Mouse (Mus musculus): ENCODE measurements around the gene Dock2. TPM values are rescaled to one million over a fixed set of nuclear protein-coding genes. Genes with fewer than 3 reads are reported as not detected.

The Dock2 gene
- polyA plus RNA-seq, 1 experiment from 2014 or later: 0.72 TPM

DNA sequence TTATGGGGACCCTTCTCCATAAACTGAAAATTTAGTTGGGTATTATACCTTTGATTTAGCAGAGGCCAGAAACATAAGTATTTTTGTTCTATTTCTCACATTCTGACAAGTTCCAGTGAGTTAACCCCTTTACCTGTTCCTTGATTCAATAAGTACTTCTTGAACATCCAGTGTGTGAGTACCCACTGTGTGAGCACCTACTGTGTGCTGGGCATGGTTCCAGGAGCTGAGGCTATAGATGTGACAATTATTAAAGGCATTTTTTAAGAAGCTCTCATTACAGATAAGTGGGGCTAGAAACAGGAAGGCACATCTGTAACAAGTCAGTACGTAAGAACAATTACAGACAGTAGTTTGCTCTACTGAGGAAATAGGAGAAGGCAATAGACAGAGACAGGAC lies 464.4 kb downstream of the Dock2 start:
- ATAC-seq: no peak
- peaks cover 27% of the 10 kb centered on the region for H3K4me1 ChIP-seq (ENCODE audit: control insufficient read depth, insufficient read depth, low read length)
- H3K36me3 ChIP-seq (ENCODE audit: control insufficient read depth, insufficient read depth, low read length): no peaks in the 10 kb centered on the region
- H3K9ac ChIP-seq (ENCODE audit: low read depth, low read length): no peak overlapping the region
- H3K4me2 ChIP-seq (ENCODE audit: low read length): no peak overlapping the region
- no peaks in the 10 kb centered on the region for H3K9me3 ChIP-seq (replicated peaks; ENCODE audit: control insufficient read depth, low read length, poor library complexity, severe bottlenecking)
- no peaks in the 10 kb centered on the region for H3K27me3 ChIP-seq (ENCODE audit: control insufficient read depth, insufficient read depth, low read depth, low read length)
- no peak overlapping the region for H3K4me3 ChIP-seq (ENCODE audit: low read depth, low read length)
- WGBS: 95% methylated on average over 1 of the region's 1 CpGs
- no peak overlapping the region for H3K27ac ChIP-seq (ENCODE audit: low read length)

DNA sequence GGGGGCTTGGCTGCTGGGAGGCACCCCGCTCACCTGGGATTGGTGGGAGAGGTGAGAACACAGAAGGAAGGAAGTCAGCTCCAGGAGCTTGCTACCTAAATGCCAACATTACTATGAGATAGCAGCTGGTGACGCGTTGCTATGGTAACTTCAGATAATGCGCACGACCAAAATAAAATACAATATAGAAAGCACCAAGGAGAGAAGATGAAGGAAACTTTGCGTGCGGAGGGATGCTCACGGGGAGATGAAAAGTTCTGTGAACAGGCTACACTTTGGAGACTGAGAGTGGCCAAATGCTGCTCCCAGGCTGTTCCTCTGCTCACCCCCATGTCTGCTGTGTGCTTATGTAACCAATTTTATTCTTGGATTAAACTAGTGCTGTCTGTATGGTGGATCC lies 466.7 kb downstream of the Dock2 start:
- peak overlapping the region; percentile 66 for H3K4me2 ChIP-seq (ENCODE audit: low read length)
- H3K4me1 ChIP-seq (ENCODE audit: control insufficient read depth, insufficient read depth, low read length): peaks cover 27% of the 10 kb centered on the region
- H3K9me3 ChIP-seq (replicated peaks; ENCODE audit: control insufficient read depth, low read length, poor library complexity, severe bottlenecking): no peaks in the 10 kb centered on the region
- 48% methylated on average over 8 of the region's 8 CpGs for WGBS
- H3K27ac ChIP-seq (ENCODE audit: low read length): no peak overlapping the region
- peak overlapping the region; percentile 61; the same call in 1 of the 2 replicates for H3K9ac ChIP-seq (ENCODE audit: low read depth, low read length)
- peak overlapping the region; percentile 46 for H3K4me3 ChIP-seq (ENCODE audit: low read depth, low read length)
- no peaks in the 10 kb centered on the region for H3K27me3 ChIP-seq (ENCODE audit: control insufficient read depth, insufficient read depth, low read depth, low read length)
- ATAC-seq: peak; percentile 27; the same call in 1 of the 2 replicates
- H3K36me3 ChIP-seq (ENCODE audit: control insufficient read depth, insufficient read depth, low read length): no peaks in the 10 kb centered on the region

DNA sequence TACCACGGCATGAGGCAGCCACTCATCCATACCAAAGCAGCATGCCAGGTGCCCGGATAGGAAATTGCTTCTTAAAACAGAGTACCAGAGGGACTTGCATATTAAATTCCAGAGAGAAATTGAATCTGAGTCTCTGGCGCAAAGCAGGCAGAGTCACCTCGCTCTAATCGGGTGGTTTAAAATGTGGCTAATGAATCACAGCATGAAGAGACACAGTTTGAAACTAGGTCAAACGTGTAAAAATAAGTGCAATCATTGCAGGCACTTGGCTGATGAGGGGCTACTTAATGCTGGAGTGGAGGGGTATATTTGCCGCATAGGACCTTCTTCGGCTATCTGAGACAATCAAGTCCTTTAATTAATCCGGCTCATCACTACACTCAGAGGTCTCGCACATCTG lies 467.5 kb downstream of the Dock2 start:
- Histone ChIP-seq H3K4me1 (ENCODE audit: control insufficient read depth, insufficient read depth, low read length) (peaks cover 27% of the 10 kb centered on the region), H3K9me3 (replicated peaks; ENCODE audit: control insufficient read depth, low read length, poor library complexity, severe bottlenecking) (no peaks in the 10 kb centered on the region), H3K4me3 (ENCODE audit: low read depth, low read length) (peak overlapping the region; percentile 46), H3K36me3 (ENCODE audit: control insufficient read depth, insufficient read depth, low read length) (no peaks in the 10 kb centered on the region), H3K27ac (ENCODE audit: low read length) (peak overlapping the region; percentile 53; the same call in 1 of the 2 replicates), H3K27me3 (ENCODE audit: control insufficient read depth, insufficient read depth, low read depth, low read length) (no peaks in the 10 kb centered on the region), H3K4me2 (ENCODE audit: low read length) (peak overlapping the region; percentile 66), H3K9ac (ENCODE audit: low read depth, low read length) (peak overlapping the region; percentile 61)
- ATAC-seq: no peak
- WGBS: 31% methylated on average over 10 of the region's 10 CpGs

DNA sequence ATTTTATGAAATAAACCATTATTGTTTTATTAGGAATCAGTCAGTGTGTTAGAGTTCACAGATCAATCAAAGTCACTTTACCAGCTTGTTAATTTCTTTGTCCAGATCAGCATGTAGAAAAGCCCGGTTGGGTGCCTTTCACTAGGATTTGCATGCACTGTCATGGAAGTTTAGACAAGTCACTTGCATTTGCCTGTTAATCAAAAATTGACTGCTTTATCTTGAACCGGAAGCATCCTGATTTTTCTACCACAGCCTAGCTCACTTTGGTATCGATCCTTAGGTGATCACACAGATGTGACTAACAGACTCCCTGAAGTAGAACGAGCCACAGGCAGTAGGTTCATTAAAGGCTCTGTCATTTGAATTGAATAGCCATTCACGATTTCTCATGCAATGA lies 468.3 kb downstream of the Dock2 start:
- peaks cover 27% of the 10 kb centered on the region for H3K4me1 ChIP-seq (ENCODE audit: control insufficient read depth, insufficient read depth, low read length)
- WGBS: 4% methylated on average over 5 of the region's 5 CpGs
- ATAC-seq: no peak
- H3K9ac ChIP-seq (ENCODE audit: low read depth, low read length): peak overlapping the region; percentile 61
- peak overlapping the region; percentile 53 for H3K27ac ChIP-seq (ENCODE audit: low read length)
- H3K9me3 ChIP-seq (replicated peaks; ENCODE audit: control insufficient read depth, low read length, poor library complexity, severe bottlenecking): no peaks in the 10 kb centered on the region
- H3K36me3 ChIP-seq (ENCODE audit: control insufficient read depth, insufficient read depth, low read length): no peaks in the 10 kb centered on the region
- H3K4me2 ChIP-seq (ENCODE audit: low read length): peak overlapping the region; percentile 66
- peak overlapping the region; percentile 46 for H3K4me3 ChIP-seq (ENCODE audit: low read depth, low read length)
- H3K27me3 ChIP-seq (ENCODE audit: control insufficient read depth, insufficient read depth, low read depth, low read length): no peaks in the 10 kb centered on the region

DNA sequence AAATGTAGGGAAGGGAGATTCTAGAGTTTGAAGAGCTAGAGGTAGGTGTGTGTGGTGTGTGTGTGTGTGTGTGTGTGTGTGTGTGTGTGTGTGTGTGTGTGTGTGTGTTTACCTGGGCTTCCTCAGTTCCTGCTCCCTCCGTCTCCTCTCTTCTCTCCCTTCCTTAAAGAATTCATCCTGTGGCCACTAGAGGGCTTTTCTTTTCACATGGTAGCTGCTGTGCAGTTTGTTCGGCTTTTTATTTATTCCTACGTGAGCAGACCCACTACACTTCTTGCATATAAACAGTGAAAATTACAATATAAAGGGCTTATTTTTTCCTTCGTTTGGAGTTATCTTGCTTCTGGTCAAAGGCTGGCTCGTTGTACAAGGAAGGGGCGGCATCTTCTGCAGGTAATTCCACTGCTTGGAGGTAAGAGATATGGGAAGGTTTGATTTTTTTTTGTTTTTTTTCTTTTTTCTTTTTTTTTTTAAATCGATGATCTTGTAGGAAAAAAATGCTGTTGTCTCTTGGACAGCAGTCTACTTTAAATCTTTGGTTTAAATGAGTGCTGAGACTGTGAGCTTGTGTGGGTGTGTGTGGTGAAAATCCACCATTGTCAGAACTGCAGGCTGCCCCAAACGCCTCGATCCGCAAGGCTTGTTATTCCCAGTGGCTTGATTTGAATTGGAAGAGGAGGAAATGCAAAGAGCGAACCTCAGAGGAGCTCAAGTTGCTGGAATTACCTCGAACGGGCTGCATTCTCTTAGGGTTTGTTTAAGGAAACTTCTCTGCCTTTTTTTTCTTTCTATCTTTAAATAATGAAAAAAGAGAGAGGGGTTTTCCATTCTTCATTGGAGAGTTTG lies 468.9 kb downstream of the Dock2 start, which contains the start of gene Fam196b:
Gene Fam196b (plus strand): TSS at position 289 of the 846 bp plus-strand sequence.
- peak within 1 kb of the TSS; percentile 66 for H3K4me2 ChIP-seq (ENCODE audit: low read length)
- H3K27me3 ChIP-seq (ENCODE audit: control insufficient read depth, insufficient read depth, low read depth, low read length): no peaks in the 10 kb centered on the region
- peak within 1 kb of the TSS; percentile 61 for H3K9ac ChIP-seq (ENCODE audit: low read depth, low read length)
- H3K27ac ChIP-seq (ENCODE audit: low read length): peak within 1 kb of the TSS; percentile 76
- H3K9me3 ChIP-seq (replicated peaks; ENCODE audit: control insufficient read depth, low read length, poor library complexity, severe bottlenecking): no peaks in the 10 kb centered on the region
- no peaks in the 10 kb centered on the region for H3K36me3 ChIP-seq (ENCODE audit: control insufficient read depth, insufficient read depth, low read length)
- ATAC-seq: peak; percentile 68
- peak within 1 kb of the TSS; percentile 46 for H3K4me3 ChIP-seq (ENCODE audit: low read depth, low read length)
- peaks cover 27% of the 10 kb centered on the region for H3K4me1 ChIP-seq (ENCODE audit: control insufficient read depth, insufficient read depth, low read length)
- 2% methylated on average over 13 of the region's 13 CpGs for WGBS

DNA sequence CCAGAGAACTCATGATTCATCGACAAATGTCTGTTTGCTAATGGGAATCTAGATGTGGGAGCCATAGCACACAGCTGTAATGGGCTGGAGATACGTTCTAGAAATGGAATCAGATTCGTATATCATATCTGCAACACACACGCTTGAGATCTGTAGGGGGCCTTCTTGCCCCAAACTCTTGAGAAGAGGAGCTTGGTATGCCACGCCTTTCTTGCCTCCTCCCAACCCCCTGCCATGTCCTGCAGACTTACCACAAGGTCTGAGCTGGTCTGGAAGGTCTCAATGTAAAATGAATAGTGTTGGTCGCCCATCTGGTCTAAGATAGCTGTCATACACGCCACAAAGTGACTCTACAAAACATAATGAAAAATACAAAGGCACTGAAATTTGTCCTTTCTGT lies 471.5 kb downstream of the Dock2 start:
- Histone ChIP-seq H3K9ac (ENCODE audit: low read depth, low read length) (no peak overlapping the region), H3K27me3 (ENCODE audit: control insufficient read depth, insufficient read depth, low read depth, low read length) (no peaks in the 10 kb centered on the region), H3K9me3 (replicated peaks; ENCODE audit: control insufficient read depth, low read length, poor library complexity, severe bottlenecking) (no peaks in the 10 kb centered on the region), H3K27ac (ENCODE audit: low read length) (no peak overlapping the region), H3K4me2 (ENCODE audit: low read length) (no peak overlapping the region), H3K4me3 (ENCODE audit: low read depth, low read length) (no peak overlapping the region), H3K36me3 (ENCODE audit: control insufficient read depth, insufficient read depth, low read length) (no peaks in the 10 kb centered on the region), H3K4me1 (ENCODE audit: control insufficient read depth, insufficient read depth, low read length) (peaks cover 16% of the 10 kb centered on the region)
- no peak for ATAC-seq
- WGBS: 87% methylated on average over 7 of the region's 7 CpGs

DNA sequence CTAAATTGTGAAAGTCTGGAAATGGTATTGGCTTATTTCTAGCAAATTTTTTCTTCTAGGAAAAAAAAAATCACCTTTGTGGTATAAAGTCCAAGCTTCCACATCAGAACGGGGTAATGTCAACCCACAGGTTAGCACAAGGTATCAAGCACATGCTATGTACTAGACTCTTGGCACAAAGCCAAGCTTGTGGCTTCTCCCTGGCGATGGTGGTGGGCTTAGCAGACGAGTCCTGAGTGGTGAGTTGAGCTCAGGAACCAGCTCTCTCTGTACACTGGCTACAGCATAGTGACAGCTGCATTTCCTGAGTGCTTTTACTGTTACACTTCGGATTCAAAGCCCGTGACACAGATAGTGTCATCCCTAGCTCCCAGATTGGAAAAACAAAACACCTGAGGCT lies 472.0 kb downstream of the Dock2 start:
- Histone ChIP-seq H3K36me3 (ENCODE audit: control insufficient read depth, insufficient read depth, low read length) (no peaks in the 10 kb centered on the region), H3K27ac (ENCODE audit: low read length) (no peak overlapping the region), H3K27me3 (ENCODE audit: control insufficient read depth, insufficient read depth, low read depth, low read length) (no peaks in the 10 kb centered on the region), H3K9me3 (replicated peaks; ENCODE audit: control insufficient read depth, low read length, poor library complexity, severe bottlenecking) (no peaks in the 10 kb centered on the region), H3K4me1 (ENCODE audit: control insufficient read depth, insufficient read depth, low read length) (peaks cover 12% of the 10 kb centered on the region), H3K4me2 (ENCODE audit: low read length) (no peak overlapping the region), H3K4me3 (ENCODE audit: low read depth, low read length) (no peak overlapping the region), H3K9ac (ENCODE audit: low read depth, low read length) (no peak overlapping the region)
- 64% methylated on average over 5 of the region's 5 CpGs for WGBS
- ATAC-seq: no peak

DNA sequence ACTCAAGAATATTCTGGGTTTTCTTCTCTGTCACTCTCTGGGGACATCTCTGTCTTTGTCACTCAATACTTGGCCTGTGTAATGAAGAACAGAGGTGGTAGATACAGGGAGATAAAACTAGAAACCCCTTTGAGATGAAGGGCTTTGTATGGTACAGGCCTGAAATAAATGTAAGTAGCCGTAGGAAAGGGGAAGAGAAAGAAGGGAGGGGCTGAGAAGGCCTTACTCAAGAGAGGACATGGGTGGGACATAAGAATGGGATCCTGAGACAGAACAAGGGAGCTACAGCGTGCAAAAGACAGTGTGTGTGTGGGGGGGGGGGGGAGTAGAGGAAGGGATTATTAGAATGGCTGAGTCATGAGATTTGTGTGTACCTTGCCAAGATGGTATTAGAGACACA lies 474.3 kb downstream of the Dock2 start:
- Histone ChIP-seq H3K27me3 (ENCODE audit: control insufficient read depth, insufficient read depth, low read depth, low read length) (no peaks in the 10 kb centered on the region), H3K36me3 (ENCODE audit: control insufficient read depth, insufficient read depth, low read length) (no peaks in the 10 kb centered on the region), H3K4me3 (ENCODE audit: low read depth, low read length) (no peak overlapping the region), H3K4me2 (ENCODE audit: low read length) (no peak overlapping the region), H3K4me1 (ENCODE audit: control insufficient read depth, insufficient read depth, low read length) (no peaks in the 10 kb centered on the region; the same call in 1 of the 2 replicates), H3K9ac (ENCODE audit: low read depth, low read length) (no peak overlapping the region), H3K27ac (ENCODE audit: low read length) (no peak overlapping the region), H3K9me3 (replicated peaks; ENCODE audit: control insufficient read depth, low read length, poor library complexity, severe bottlenecking) (no peaks in the 10 kb centered on the region)
- WGBS: 62% methylated on average over 2 of the region's 2 CpGs
- ATAC-seq: no peak

DNA sequence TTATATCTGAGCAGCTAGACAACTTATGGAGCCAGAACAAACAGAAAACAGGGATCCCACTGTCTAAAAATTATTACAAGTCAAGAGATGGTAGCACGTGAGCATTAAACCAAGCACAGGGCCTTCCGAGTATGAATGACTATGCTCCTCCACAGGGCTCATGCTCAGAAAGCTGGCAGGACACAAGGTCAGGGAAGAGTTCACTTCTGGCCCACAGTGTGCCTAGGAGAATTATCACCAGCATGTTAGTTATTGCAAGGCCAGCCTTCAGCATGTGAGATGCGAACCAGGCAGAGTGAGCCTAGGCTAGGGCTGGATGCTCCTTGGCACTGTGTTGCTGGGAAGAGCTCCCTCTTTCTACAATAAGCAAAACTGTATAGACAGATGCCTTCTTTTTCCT lies 475.0 kb downstream of the Dock2 start:
- no peaks in the 10 kb centered on the region for H3K27me3 ChIP-seq (ENCODE audit: control insufficient read depth, insufficient read depth, low read depth, low read length)
- H3K4me2 ChIP-seq (ENCODE audit: low read length): no peak overlapping the region
- no peak overlapping the region for H3K9ac ChIP-seq (ENCODE audit: low read depth, low read length)
- no peak overlapping the region for H3K27ac ChIP-seq (ENCODE audit: low read length)
- WGBS: 96% methylated on average over 3 of the region's 3 CpGs
- no peak for ATAC-seq
- no peaks in the 10 kb centered on the region for H3K9me3 ChIP-seq (replicated peaks; ENCODE audit: control insufficient read depth, low read length, poor library complexity, severe bottlenecking)
- H3K4me1 ChIP-seq (ENCODE audit: control insufficient read depth, insufficient read depth, low read length): no peaks in the 10 kb centered on the region
- H3K4me3 ChIP-seq (ENCODE audit: low read depth, low read length): no peak overlapping the region
- H3K36me3 ChIP-seq (ENCODE audit: control insufficient read depth, insufficient read depth, low read length): no peaks in the 10 kb centered on the region

All from midbrain, embryonic 16.5 days (tissue).